Mouse (Mus musculus) lung, adult 2 months (tissue): ENCODE measurements at regions not wholly inside any gene's neighbourhood (a gene's known extent, or its start where the extent isn't known, plus 50 kb on each side); places are given as distances from the start of the nearest gene placed in this dataset.

Experiments used
- CTCF ChIP-seq: fragments of 200-500 bp; IDR thresholded peaks from 2 replicates; pipeline ENCODE4 v1.5.1; 2011; ENCODE audit warnings: mild to moderate bottlenecking, low read length, control low read depth; ENCODE audit not compliant: insufficient read depth
- POLR2A ChIP-seq: fragments of 200-500 bp; IDR thresholded peaks from 2 replicates; pipeline ENCODE4 v1.6.1; 2011; ENCODE audit warnings: low read depth, mild to moderate bottlenecking, control low read depth, low read length, borderline replicate concordance; ENCODE audit errors: extremely low read depth

GRCm38 (mm10) chr5:24264151-24264550, 87.3 kb downstream of the Kcnh2 start:
- TF ChIP-seq CTCF (no peak), POLR2A (no peak)
